Comparison of ENCODE assay signal across 21 mouse cellular contexts in genomic region chr5:36544765-36545164, GRCm38 (mm10).
"Had no signal": no experiment of that assay in that cellular context is flagged by ENCODE, and none has a peak within 500 bp of the region (broad histone marks: within the 10 kb centered on the region; RNA-seq: fewer than 3 reads in every experiment).

No protein-coding gene starts in this region.

- H3K27me3 ChIP-seq: heart, embryonic 12.5 days; hindbrain, embryonic 13.5 days; hindbrain, embryonic 15.5 days; limb, embryonic 12.5 days had no signal

- H3K4me1 ChIP-seq: hindbrain, embryonic 13.5 days; hindbrain, embryonic 15.5 days; limb, embryonic 10.5 days; limb, embryonic 12.5 days had no signal

- H3K27ac ChIP-seq: gastrocnemius, adult 2 months; heart, embryonic 10.5 days; hindbrain, embryonic 13.5 days; hindbrain, embryonic 15.5 days; hindbrain, postnatal 0 days; layer of hippocampus, adult 2 months; left cerebral cortex, adult 2 months; limb, embryonic 10.5 days; limb, embryonic 12.5 days had no signal

- H3K9me3 ChIP-seq: heart, embryonic 10.5 days; heart, embryonic 12.5 days; hindbrain, embryonic 13.5 days; hindbrain, embryonic 15.5 days; limb, embryonic 10.5 days; limb, embryonic 12.5 days had no signal

- ATAC-seq: hindbrain, postnatal 0 days; intestine, embryonic 16.5 days had no signal

- H3K9ac ChIP-seq: heart, embryonic 12.5 days; hindbrain, embryonic 13.5 days; hindbrain, embryonic 15.5 days; limb, embryonic 12.5 days had no signal

- H3K4me2 ChIP-seq: heart, embryonic 12.5 days; hindbrain, embryonic 13.5 days; hindbrain, embryonic 15.5 days; limb, embryonic 12.5 days had no signal

- H3K4me3 ChIP-seq: gastrocnemius, adult 2 months; heart, embryonic 10.5 days; heart, embryonic 12.5 days; hindbrain, embryonic 13.5 days; hindbrain, embryonic 15.5 days; layer of hippocampus, adult 2 months; left cerebral cortex, adult 2 months; limb, embryonic 10.5 days; limb, embryonic 12.5 days had no signal

- DNase-seq: gastrocnemius, adult 2 months; gastrocnemius, postnatal 10 days; gastrocnemius, postnatal 25 days; heart, adult 18-20 months; heart, postnatal 10 days; kidney, adult 18-20 months; kidney, adult 8-10 months; kidney, postnatal 10 days; kidney, postnatal 25 days; kidney, postnatal 4 days; liver had no signal

- H3K36me3 ChIP-seq: heart, embryonic 10.5 days; heart, embryonic 12.5 days; hindbrain, embryonic 13.5 days; hindbrain, embryonic 15.5 days; limb, embryonic 10.5 days; limb, embryonic 12.5 days had no signal
